ENCODE assay signal across 8 mouse cellular contexts in the genomic region with DNA sequence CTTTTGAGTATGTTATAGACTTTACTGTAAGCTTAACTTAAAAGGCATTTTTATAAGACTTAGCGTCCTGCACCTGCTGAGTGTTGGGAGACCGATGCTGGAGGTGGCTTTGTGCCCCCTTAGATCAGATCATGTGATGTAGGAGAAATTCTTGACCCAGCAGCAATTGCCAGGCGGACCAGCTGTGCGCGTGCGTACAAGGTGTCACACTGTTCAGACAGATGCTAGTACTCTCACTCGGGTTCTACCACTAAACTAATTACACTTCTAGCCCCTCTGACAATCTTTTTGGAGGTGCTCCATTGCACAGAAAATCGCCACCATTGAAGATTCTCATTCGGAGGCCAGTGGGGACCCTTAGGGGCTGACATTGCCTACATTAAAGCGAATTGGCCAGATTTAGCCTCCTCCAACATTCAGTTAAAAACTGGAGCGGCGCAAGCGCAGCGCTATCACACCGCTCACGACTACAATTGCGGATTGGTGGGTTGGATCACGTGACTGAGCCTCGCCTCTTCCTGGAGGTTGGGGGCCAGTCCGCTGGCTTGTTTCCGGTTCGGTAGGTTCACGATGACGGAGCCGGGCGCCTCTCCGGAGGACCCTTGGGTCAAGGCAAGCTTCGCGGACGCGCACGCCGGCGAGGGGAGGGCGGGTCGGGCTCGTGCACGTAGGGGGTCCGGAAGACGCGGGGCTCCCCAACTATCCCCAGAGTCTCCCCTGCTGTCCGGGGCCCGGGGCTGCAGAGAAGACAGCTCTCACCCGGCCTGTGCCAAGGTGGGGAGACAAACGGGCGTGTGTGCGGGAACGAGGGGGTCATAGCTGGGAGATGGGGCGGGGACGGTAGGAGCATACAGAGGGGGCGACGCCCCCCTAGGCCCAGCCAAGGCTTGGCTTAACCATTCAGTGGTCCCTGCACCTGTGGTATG. TPM values are rescaled to one million over a fixed set of nuclear protein-coding genes. Genes with fewer than 3 reads are reported as not detected.
DNase-seq lines count a peak whose midpoint lies in the region; ATAC-seq lines count a peak whose summit lies in the region.

A gene (plus strand): TSS at position 522 of the 926 bp plus-strand sequence.

- H3K4me1 ChIP-seq in forebrain, embryonic 11.5 days (replicated peaks; ENCODE audit: control insufficient read depth, insufficient read depth, low read length), result peaks cover 21% of the 10 kb centered on the region
- H3K4me1 ChIP-seq in heart, embryonic 16.5 days (ENCODE audit: control insufficient read depth, insufficient read depth, low read length), result peaks cover 24% of the 10 kb centered on the region
- H3K4me1 ChIP-seq in liver, embryonic 15.5 days (replicated peaks), result peaks cover 60% of the 10 kb centered on the region
- peaks cover 35% of the 10 kb centered on the region for H3K4me1 ChIP-seq in neural tube, embryonic 12.5 days

- no peaks in the 10 kb centered on the region for H3K27me3 ChIP-seq in forebrain, embryonic 11.5 days (ENCODE audit: control insufficient read depth, insufficient read depth, low read length)
- H3K27me3 ChIP-seq in heart, embryonic 16.5 days (ENCODE audit: control insufficient read depth, insufficient read depth, low read length), result no peaks in the 10 kb centered on the region
- no peaks in the 10 kb centered on the region for H3K27me3 ChIP-seq in liver, embryonic 15.5 days
- no peaks in the 10 kb centered on the region for H3K27me3 ChIP-seq in neural tube, embryonic 12.5 days (replicated peaks)

- H3K9me3 ChIP-seq in forebrain, embryonic 11.5 days (ENCODE audit: control insufficient read depth, low read length), result no peaks in the 10 kb centered on the region
- H3K9me3 ChIP-seq in heart, embryonic 16.5 days (replicated peaks; ENCODE audit: control insufficient read depth, low read length), result no peaks in the 10 kb centered on the region
- no peaks in the 10 kb centered on the region for H3K9me3 ChIP-seq in liver, embryonic 15.5 days (replicated peaks)
- H3K9me3 ChIP-seq in neural tube, embryonic 12.5 days, result no peaks in the 10 kb centered on the region

- peak within 1 kb of the TSS; percentile 83 for H3K4me3 ChIP-seq in forebrain, embryonic 11.5 days (ENCODE audit: low read depth, low read length)
- H3K4me3 ChIP-seq in heart, embryonic 16.5 days (ENCODE audit: low read length), result peak within 1 kb of the TSS; percentile 90
- H3K4me3 ChIP-seq in liver, embryonic 15.5 days (replicated peaks), result peak within 1 kb of the TSS; percentile 74
- peak within 1 kb of the TSS; percentile 91 for H3K4me3 ChIP-seq in neural tube, embryonic 12.5 days

- H3K9ac ChIP-seq in forebrain, embryonic 11.5 days (ENCODE audit: low read length), result peak within 1 kb of the TSS; percentile 74
- peak within 1 kb of the TSS; percentile 83 for H3K9ac ChIP-seq in heart, embryonic 16.5 days (ENCODE audit: low read length)
- H3K9ac ChIP-seq in liver, embryonic 15.5 days, result peak within 1 kb of the TSS; percentile 78
- peak within 1 kb of the TSS; percentile 93 for H3K9ac ChIP-seq in neural tube, embryonic 12.5 days

- peak; percentile 72 to 79 for DNase-seq in CD8-positive naive resting alpha-beta T cell, adult 2 months (ENCODE audit: low read depth in 2 of 2, low spot score in 2 of 2)
- peak; percentile 87 for DNase-seq in c-Kit-positive CD71-negative TER-119-negative erythroid progenitor cells, embryonic 14.5 days (ENCODE audit: low read depth)
- DNase-seq in forebrain, embryonic 11.5 days (ENCODE audit: low spot score), result peak; percentile 93
- peak; percentile 95 to 96 for DNase-seq in kidney, postnatal 36 days
- DNase-seq in telencephalon, adult 2 months (ENCODE audit: low read depth, low spot score), result peak; percentile 94

- H3K4me2 ChIP-seq in forebrain, embryonic 11.5 days (ENCODE audit: low read depth, low read length, severe bottlenecking), result peak within 1 kb of the TSS; percentile 93
- H3K4me2 ChIP-seq in heart, embryonic 16.5 days (ENCODE audit: low read depth, low read length), result peak within 1 kb of the TSS; percentile 86
- peak within 1 kb of the TSS; percentile 92 for H3K4me2 ChIP-seq in liver, embryonic 15.5 days
- H3K4me2 ChIP-seq in neural tube, embryonic 12.5 days (replicated peaks), result peak within 1 kb of the TSS; percentile 97

- peaks cover 7% of the 10 kb centered on the region; the same call in 1 of the 2 replicates for H3K36me3 ChIP-seq in forebrain, embryonic 11.5 days (ENCODE audit: control insufficient read depth, insufficient read depth, low read length)
- peaks cover 31% of the 10 kb centered on the region for H3K36me3 ChIP-seq in heart, embryonic 16.5 days (ENCODE audit: control insufficient read depth, insufficient read depth)
- H3K36me3 ChIP-seq in liver, embryonic 15.5 days (replicated peaks), result peaks cover 48% of the 10 kb centered on the region
- H3K36me3 ChIP-seq in neural tube, embryonic 12.5 days, result peaks cover 48% of the 10 kb centered on the region

- peak within 1 kb of the TSS; percentile 68 for H3K27ac ChIP-seq in forebrain, embryonic 11.5 days (ENCODE audit: low read depth, low read length)
- peak within 1 kb of the TSS; percentile 88 for H3K27ac ChIP-seq in heart, embryonic 16.5 days (ENCODE audit: low read length)
- peak within 1 kb of the TSS; percentile 84 for H3K27ac ChIP-seq in liver, embryonic 15.5 days (replicated peaks)
- H3K27ac ChIP-seq in neural tube, embryonic 12.5 days, result peak within 1 kb of the TSS; percentile 79; the same call in 1 of the 2 replicates

- ATAC-seq in forebrain, embryonic 11.5 days (replicated peaks; ENCODE audit: low FRiP score), result peak; percentile 81
- peak; percentile 79 for ATAC-seq in heart, embryonic 16.5 days (replicated peaks; ENCODE audit: extremely low read depth, insufficient read depth, low FRiP score)
- peak; percentile 75 for ATAC-seq in liver, embryonic 15.5 days (ENCODE audit: insufficient read depth)
- ATAC-seq in neural tube, embryonic 12.5 days (ENCODE audit: low FRiP score, low read depth), result peak; percentile 81

- 1% methylated on average over 51 of the region's 52 CpGs for WGBS in forebrain, embryonic 11.5 days
- WGBS in heart, embryonic 16.5 days, result 2% methylated on average over 52 of the region's 52 CpGs
- 2% methylated on average over 52 of the region's 52 CpGs for WGBS in liver, embryonic 15.5 days (ENCODE audit: insufficient replicate concordance)
- 2% methylated on average over 52 of the region's 52 CpGs for WGBS in neural tube, embryonic 12.5 days

RNA-seq across cellular contexts. Expression of the gene that starts here (rescaled TPM):
- polyA plus RNA-seq in forebrain, embryonic 11.5 days (2014; fragmentation: Nextera tagmentation; extraction: Ambion mirVana), result 41.8 and 44.3 TPM in 2 replicates
- 38.6 and 41.7 TPM in 2 replicates for polyA plus RNA-seq in heart, embryonic 16.5 days (2015; fragmentation: Nextera tagmentation; extraction: Ambion mirVana)
- 24.2 and 26.7 TPM in 2 replicates for polyA plus RNA-seq in liver, embryonic 15.5 days (2015; fragmentation: Nextera tagmentation; extraction: Ambion mirVana)
- 59.6 and 68.0 TPM in 2 replicates for polyA plus RNA-seq in neural tube, embryonic 12.5 days (2016; fragmentation: Nextera tagmentation; extraction: Ambion mirVana)

Comparison
In these comparisons a context has a peak if more than half of its experiments do, and no peak if none do; other contexts are left out.
1. Peak in every context shown above with its lines: DNase-seq, ATAC-seq, H3K4me3 ChIP-seq and H3K27ac ChIP-seq.